Mouse (Mus musculus) left cerebral cortex, adult 2 months (tissue): ENCODE results near the gene Rassf4. TPM values are rescaled to one million over a fixed set of nuclear protein-coding genes. Genes with fewer than 3 reads are reported as not detected.

Experiments
- DNase-seq, 2 experiments: peaks; one replicate each; pipeline ENCODE4 v3.0.0; 2021 to 2022; ENCODE audit warnings: low spot score in 2 of 2, mixed read lengths in 1 of 2; ENCODE audit errors: extremely low spot score in 1 of 2
- H3K27ac ChIP-seq: fragments of 200-600 bp; 2 replicates; pipeline ENCODE4 v1.8.1; 2022
- H3K4me3 ChIP-seq: fragments of 200-600 bp; 2 replicates; pipeline ENCODE4 v1.8.1; 2022
- CTCF ChIP-seq: fragments of 200-600 bp; IDR thresholded peaks from 2 replicates; pipeline ENCODE4 v1.8.1; 2022; ENCODE audit warnings: antibody characterized with exemption, mild to moderate bottlenecking, moderate library complexity
- intact Hi-C: fragments of 180-260 bp; cut with DNase I; formaldehyde crosslinking; loops from one replicate; pipeline ENCODE4 v1.15.1; 2025
- total RNA-seq, 2 experiments: library from RNA; stranded (reverse); gene quantifications; 2 replicates each; pipeline ENCODE4 v1.2.3; 2021

Gene Rassf4
- total RNA-seq, 2 experiments from 2014 or later: 4.5 to 6.0 TPM

DNA sequence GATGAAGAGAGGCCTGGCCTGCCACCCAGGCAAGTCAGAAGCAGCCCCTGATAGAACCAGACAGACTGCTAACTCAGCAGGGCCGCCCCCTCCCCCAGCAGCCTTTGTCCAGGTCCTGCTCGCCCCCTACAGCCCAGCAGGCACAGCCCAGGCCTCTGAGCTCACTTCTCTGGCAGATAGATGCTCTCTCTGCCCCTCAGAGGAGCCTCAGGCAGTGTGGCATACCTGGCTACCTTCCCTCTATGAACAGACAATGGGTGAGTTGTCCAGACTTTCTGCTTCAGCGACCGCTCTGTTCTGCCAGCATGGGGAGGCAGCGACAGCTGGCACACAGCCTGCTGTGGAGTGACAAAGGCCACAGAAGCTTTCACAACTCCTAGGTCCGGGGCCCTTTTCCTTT is 3.6 kb downstream of the Rassf4 start:
- intact Hi-C loops: no loop called here
- no peak overlapping the region for H3K4me3 ChIP-seq
- H3K27ac ChIP-seq: no peak overlapping the region
- no peak for TF ChIP-seq CTCF
- no peak for DNase-seq

DNA sequence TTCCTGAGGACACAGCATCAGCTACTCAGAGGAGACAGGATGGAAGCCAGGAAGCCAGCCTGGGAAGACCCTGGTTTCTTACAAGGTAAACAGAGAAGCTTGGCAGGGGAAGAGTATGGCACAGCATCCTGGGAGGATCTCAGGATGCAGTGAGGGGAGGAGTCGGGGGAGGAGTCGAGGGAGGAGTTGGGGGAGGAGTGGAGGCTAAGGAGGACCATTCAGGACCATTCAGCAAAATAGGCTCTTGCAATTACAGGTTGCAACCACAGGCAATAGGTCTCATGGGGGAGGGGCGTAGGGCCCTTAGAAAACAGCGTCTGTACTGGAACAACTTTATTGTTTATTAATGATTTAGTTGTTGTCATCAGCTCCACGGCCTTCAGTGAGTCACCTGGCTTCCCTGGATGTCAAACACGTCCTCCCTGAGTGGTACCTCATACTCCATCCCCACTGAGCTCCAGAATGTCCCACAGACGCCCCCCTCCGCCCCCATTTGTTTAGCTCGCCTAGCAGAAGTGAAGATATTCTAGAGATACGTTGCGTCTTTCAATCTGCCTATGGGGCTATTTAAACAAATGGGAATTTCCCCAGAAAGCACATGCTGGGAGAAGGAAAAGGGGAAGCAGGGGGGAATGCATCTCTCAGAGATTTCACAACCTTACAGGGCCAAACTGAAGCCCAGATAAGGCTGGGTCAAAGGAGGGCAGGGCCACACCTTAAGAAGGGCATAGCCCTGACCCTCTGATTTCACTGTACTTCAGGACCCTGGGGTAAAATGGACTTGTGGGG is 4.9 kb downstream of the Rassf4 start:
- no peak for TF ChIP-seq CTCF
- DNase-seq: no peak
- no peak overlapping the region for H3K27ac ChIP-seq
- intact Hi-C loops: no loop called here
- no peak overlapping the region for H3K4me3 ChIP-seq

DNA sequence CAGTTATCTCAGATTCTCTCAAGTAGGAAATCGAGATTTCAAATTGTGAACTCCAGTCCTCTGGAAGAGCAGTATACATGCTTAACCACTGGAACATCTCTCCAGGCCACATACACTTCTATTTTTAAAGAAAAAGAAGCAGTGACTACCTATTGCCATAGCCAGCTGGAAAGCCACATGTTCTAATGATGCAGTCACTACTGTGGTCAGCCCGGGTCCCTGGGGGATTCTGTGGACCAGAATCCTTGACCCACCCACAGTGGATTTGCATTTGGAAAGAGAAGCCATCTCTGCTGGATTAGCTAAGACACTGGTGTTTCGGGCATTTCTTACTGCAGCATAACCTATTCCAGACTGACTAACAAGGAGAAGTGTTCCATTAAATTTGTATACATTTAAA is 6.4 kb downstream of the Rassf4 start:
- intact Hi-C loops: no loop called here
- DNase-seq: no peak
- no peak overlapping the region for H3K27ac ChIP-seq
- no peak for TF ChIP-seq CTCF
- H3K4me3 ChIP-seq: no peak overlapping the region

DNA sequence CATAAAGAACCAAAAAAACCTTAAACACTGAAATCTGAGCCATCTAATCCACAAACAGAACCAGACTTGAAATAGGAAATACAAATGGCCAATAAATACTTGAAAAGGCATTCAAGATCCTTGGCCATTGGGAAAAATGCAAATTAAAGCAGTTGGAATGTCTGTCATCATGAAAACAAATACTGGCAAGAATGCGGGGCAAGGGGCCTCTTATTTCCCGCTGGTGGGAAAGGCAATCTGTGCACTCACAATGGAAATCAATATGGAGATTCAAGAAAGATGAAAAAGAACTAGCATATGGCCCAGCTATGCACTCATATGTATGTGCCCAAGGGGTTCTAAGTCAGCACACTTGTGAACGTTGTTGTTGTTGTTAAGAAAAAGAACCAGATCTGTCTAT is 6.9 kb downstream of the Rassf4 start:
- Histone ChIP-seq H3K4me3 (no peak overlapping the region), H3K27ac (no peak overlapping the region)
- DNase-seq: no peak
- intact Hi-C loops: no loop called here
- no peak for TF ChIP-seq CTCF

DNA sequence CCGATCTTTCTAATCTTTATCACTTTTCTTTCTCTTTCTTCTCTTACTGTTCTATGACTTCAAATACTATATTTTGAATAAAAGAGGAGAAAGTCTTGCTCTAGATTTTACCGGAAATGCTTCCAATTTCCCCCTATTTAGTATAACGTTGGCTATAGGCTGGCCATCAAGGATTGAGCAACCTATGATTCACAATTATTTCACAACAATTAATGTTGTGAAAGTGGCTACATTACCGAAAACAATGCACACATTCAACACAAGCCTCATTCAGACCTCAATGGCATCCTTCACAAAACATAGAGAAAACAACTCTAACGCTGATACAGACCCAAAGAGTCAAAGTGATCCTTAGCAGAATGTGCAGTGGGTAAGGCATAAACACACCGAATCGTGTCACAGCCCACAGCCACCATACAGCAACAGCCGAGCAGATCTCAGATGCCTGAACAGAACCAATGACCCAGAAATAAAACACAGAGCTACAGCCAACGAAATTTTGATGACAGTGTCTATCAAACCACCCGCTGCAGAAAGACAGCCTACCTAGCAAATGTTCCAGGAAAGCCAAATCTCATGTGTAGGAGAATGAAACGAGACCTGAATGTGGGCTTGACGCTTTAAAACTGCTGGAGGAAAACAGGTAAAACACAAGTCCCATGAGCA is 7.5 kb downstream of the Rassf4 start:
- DNase-seq: no peak
- TF ChIP-seq CTCF: no peak
- Histone ChIP-seq H3K27ac (no peak overlapping the region), H3K4me3 (no peak overlapping the region)
- intact Hi-C loops: no loop called here

DNA sequence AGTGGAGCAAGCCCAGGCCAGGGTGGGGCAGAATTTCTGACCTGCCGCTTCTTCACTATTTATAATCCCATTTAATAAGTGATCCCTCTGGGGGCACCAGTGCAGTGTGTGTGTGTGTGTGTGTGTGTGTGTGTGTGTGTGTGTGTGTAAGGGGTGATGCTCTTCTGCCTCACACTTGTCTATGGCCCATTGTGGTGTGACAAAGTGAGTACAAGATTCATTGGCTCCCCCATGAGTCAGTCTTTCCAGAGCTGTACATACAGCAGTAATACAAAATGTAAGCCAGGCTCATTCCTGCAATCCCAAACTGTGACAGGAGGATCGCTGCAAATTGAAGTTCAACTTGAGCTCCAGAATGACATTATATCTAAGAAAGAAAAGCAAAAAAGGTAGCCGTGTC is 8.9 kb downstream of the Rassf4 start:
- no peak for DNase-seq
- Histone ChIP-seq H3K27ac (no peak overlapping the region), H3K4me3 (no peak overlapping the region)
- intact Hi-C loops: no loop called here
- TF ChIP-seq CTCF: no peak

DNA sequence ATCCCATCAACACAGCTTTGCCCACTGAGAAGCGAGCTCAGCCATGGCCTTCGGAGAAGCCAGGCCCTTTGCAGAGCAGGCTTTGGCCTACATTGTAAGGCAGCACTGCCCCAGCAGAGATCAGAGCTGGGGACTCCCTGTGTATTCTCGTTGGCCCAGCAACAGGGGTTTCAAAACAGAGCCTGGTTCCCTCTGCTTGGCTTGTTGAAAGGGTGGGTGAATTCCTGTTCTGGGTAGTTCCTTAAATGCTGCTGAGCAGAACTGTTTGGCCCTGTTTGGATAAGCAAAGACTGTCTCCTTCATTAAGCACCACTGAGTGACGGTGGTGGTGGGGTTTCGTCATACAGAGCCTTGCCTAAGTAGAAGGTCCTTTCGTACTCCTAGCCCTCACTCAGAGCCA is 9.7 kb downstream of the Rassf4 start:
- no peak overlapping the region for H3K4me3 ChIP-seq
- no peak overlapping the region for H3K27ac ChIP-seq
- intact Hi-C loops: no loop called here
- TF ChIP-seq CTCF: no peak
- no peak for DNase-seq

DNA sequence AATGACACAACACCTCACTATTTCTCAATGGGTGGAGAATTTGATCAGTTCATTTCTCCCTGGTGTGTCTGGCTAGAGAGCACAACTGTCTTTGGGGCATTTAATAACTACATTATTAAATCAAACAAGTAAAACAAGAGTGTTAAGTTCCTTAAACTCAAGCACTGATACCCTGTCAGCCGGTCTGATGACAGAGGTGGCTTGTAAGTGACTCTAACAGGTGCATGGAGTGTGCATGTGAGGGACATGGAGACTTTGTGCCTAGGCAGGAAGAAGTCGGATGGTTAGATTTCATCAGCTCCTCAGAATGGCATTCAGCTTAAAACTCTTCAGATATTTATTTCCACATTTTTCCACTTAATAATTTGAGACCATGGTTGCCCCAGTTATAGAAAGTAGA is 10.4 kb downstream of the Rassf4 start:
- no peak for DNase-seq
- no peak overlapping the region for H3K27ac ChIP-seq
- no peak for TF ChIP-seq CTCF
- H3K4me3 ChIP-seq: no peak overlapping the region
- intact Hi-C loops: no loop called here

DNA sequence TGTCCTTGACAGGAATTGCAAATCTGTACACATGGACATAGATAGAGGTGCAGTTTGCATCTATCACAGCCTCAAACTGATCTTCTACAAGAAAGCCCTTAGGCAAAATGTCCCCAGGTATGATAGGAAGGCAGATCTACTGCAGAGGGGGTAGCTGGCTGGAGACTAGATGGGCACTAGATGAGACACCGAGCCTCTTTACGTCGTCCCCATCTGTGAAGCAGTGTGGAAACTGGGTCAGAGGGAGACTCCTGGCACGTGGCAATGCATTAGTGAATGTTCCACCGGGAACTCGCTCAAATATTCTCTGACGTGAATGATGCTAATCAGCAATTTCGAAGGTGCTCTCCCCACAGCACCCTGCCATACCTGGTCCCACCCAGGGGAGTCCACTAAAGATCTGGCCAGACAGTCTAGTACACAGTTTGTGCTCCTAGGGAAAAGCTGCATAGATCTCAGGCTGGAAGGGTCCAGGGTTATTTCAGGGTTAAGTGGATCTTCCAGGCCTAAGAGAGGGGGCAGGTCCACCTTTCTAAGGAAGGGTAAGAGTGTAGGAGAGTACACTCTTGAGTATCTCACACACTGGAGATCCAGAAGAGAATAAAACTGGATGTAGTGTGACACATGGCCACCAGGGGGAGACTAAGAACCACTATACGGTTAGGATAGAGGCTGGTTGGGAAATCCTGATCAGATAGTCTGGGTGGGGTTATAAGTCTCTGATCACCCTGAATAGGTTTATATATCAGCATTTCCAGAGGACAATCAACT is 19.9 kb downstream of the Rassf4 start:
- DNase-seq: peak; percentile 58 to 60
- Histone ChIP-seq H3K4me3 (no peak overlapping the region), H3K27ac (no peak overlapping the region)
- intact Hi-C loops: loop anchor here (2.0 to 10.0 kb wide), 4 partner anchors 103 to 1171 kb away; partner anchors contain the start of gene Cxcl12
- TF ChIP-seq CTCF: peak; percentile 77

DNA sequence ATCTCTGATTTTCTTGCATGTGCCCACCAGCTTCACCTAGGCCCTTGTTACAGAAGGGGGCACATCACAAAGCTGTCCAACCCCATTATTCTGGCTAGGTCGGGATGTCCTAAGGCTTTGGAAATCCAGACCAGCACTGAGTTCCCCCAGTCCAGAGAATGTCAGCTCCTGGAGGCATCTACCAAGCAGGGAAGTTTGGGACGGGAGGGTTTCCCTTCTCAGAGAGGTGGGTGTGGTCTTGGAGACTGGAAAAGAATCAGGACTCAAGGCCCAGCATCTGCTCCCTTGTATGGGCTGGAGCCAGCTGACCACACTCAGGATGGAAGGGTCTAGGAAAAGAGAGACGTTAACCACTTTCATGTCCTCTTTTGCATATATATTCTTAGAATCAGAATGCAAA is 20.6 kb downstream of the Rassf4 start:
- H3K27ac ChIP-seq: no peak overlapping the region
- no peak overlapping the region for H3K4me3 ChIP-seq
- intact Hi-C loops: loop anchor here (5.0 to 10.0 kb wide), 3 partner anchors 104 to 512 kb away; partner anchors contain the start of gene Cxcl12
- TF ChIP-seq CTCF: no peak
- no peak for DNase-seq

DNA sequence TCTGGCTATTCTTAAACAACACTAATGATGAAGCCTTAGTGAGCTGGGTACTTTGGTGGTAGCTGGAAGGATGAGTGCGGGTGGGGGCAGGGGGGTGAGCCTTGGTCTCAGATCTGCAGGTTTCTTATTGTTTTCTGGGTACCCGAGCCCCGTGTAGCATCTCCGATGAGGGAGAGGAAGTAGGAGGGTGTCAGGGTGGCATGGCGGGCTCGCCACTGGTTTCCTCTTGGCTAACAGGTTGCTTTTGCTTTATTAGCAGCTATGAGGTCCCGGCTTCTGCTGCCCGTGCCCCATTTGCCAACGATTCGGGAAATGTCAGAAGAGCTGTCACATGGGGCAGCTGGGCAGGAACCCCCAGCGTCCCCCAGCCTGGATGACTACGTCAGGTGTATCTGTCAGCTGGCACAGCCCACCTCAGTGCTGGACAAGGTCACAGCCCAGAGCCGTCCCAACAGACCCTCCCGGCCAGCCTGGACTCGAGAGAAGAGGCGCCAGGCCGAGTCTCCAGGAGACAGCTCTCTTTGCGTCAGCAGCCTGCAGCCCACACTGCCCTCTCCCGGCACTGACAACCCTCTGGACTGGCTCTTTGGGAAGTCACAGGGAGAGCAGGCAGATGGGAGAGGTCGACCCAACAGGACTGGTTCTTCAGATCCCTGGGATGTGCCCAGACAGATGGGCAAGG is 22.2 kb downstream of the Rassf4 start:
- Histone ChIP-seq H3K27ac (0 out of 2 replicates have a peak overlapping the region, but pooled peaks have one; percentile 28), H3K4me3 (peak overlapping the region; percentile 27; the same call in 1 of the 2 replicates)
- intact Hi-C loops: loop anchor here (5.0 to 10.0 kb wide), 3 partner anchors 106 to 513 kb away; partner anchors contain the start of gene Cxcl12
- peak; percentile 30 for TF ChIP-seq CTCF
- DNase-seq: no peak
